Comparison of ENCODE assay signal across 16 mouse cellular contexts in genomic region chr6:34765721-34766120, GRCm38 (mm10). TPM values are rescaled to one million over a fixed set of nuclear protein-coding genes. Genes with fewer than 3 reads are reported as not detected.
"Had no signal": no experiment of that assay in that cellular context is flagged by ENCODE, and none has a peak within 500 bp of the region (broad histone marks: within the 10 kb centered on the region; RNA-seq: fewer than 3 reads in every experiment).

No protein-coding gene starts in this region.

- H3K27me3 ChIP-seq: liver, embryonic 15.5 days; midbrain, embryonic 12.5 days; neural tube, embryonic 12.5 days; stomach, embryonic 15.5 days had no signal

- H3K9ac ChIP-seq: liver, embryonic 15.5 days; lung, embryonic 14.5 days; midbrain, embryonic 12.5 days; neural tube, embryonic 12.5 days; stomach, embryonic 15.5 days had no signal

- H3K27ac ChIP-seq: liver, embryonic 15.5 days; midbrain, embryonic 10.5 days; midbrain, embryonic 12.5 days; neural tube, embryonic 12.5 days; stomach, embryonic 15.5 days; stomach, postnatal 0 days had no signal

- H3K4me1 ChIP-seq: midbrain, embryonic 10.5 days; midbrain, embryonic 12.5 days; neural tube, embryonic 12.5 days; stomach, embryonic 15.5 days had no signal

- H3K4me3 ChIP-seq: liver, embryonic 15.5 days; midbrain, embryonic 10.5 days; midbrain, embryonic 12.5 days; neural tube, embryonic 12.5 days; stomach, embryonic 15.5 days had no signal

- H3K4me2 ChIP-seq: liver, embryonic 15.5 days; lung, embryonic 14.5 days; midbrain, embryonic 12.5 days; neural tube, embryonic 12.5 days; stomach, embryonic 15.5 days had no signal

- H3K9me3 ChIP-seq: liver, embryonic 15.5 days; midbrain, embryonic 10.5 days; midbrain, embryonic 12.5 days; neural tube, embryonic 12.5 days; stomach, embryonic 15.5 days had no signal

- DNase-seq: lung, adult 18-20 months; lung, embryonic 14.5 days; lung, postnatal 10 days; lung, postnatal 4 days; midbrain, embryonic 14.5 days; right cerebral cortex, postnatal 14 days; thymus, adult 2 months; thymus, postnatal 25 days; thymus, postnatal 4 days had no signal

RNA-seq across cellular contexts. Expression of gene Agbl3, which starts 14.5 kb away (rescaled TPM):
- total RNA-seq: monocyte, adult 5-6 weeks had no signal
